Mouse (Mus musculus) megakaryocyte, embryonic 14.5 days (primary cell): ENCODE results near the gene Cfap73.

Experiments used
- FLI1 ChIP-seq: IDR thresholded peaks from 2 replicates; pipeline ENCODE4 v1.6.1; 2012; ENCODE audit warnings: low read length, inconsistent platforms, mixed read lengths
- GATA1 ChIP-seq: IDR thresholded peaks from 3 replicates; pipeline ENCODE4 v1.6.1; 2012; ENCODE audit warnings: mixed read lengths, low read length, inconsistent platforms, borderline replicate concordance

DNA sequence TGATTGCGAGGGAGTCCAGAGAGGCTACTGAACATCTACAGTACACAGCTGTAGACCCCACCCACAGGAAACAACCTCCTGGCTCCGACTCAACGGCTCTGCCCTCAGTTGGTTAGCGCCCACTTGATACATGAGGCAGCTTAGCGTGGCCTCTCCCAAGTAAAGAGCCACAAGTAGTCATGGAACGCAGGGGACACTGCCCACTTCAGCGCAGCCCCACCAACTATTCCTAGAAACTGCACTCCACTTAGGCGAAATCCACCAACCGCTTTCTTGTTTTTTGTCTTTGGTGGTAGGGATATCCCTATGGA, 46.5 kb downstream of the Cfap73 start:
- TF ChIP-seq FLI1: no peak
- no peak for TF ChIP-seq GATA1
